Mouse (Mus musculus) lung, adult 2 months (tissue): Measurements from ENCODE around the gene Pde10a. TPM values are rescaled to one million over a fixed set of nuclear protein-coding genes. Genes with fewer than 3 reads are reported as not detected.

Experiments
- DNase-seq: peaks from one replicate; pipeline ENCODE4 v3.0.0; 2022
- H3K4me1 ChIP-seq: fragments of 200-500 bp; 2 replicates; pipeline ENCODE4 v1.6.1; 2011; ENCODE audit warnings: low read length; ENCODE audit not compliant: control insufficient read depth, insufficient read depth
- H3K4me3 ChIP-seq: fragments of 200-500 bp; replicated peaks from 2 replicates; pipeline ENCODE3; 2011; ENCODE audit warnings: low read depth, mild to moderate bottlenecking, control low read depth, low read length; ENCODE audit errors: extremely low read depth
- CTCF ChIP-seq: fragments of 200-500 bp; IDR thresholded peaks from 2 replicates; pipeline ENCODE4 v1.5.1; 2011; ENCODE audit warnings: mild to moderate bottlenecking, low read length, control low read depth; ENCODE audit not compliant: insufficient read depth
- POLR2A ChIP-seq: fragments of 200-500 bp; IDR thresholded peaks from 2 replicates; pipeline ENCODE4 v1.6.1; 2011; ENCODE audit warnings: low read depth, mild to moderate bottlenecking, control low read depth, low read length, borderline replicate concordance; ENCODE audit errors: extremely low read depth
- WGBS: fragments of 180-500 bp; shearing (Covaris S2); methylation state at CpG from one replicate; pipeline ENCODE4 v1.1.7; 2018; 5-methylcytosine and 5-hydroxymethylcytosine counted together
- polyA plus RNA-seq: library from polyadenylated mRNA; depleted of rRNA; stranded (reverse); fragments of >200 nt; gene quantifications from 2 replicates; pipeline ENCODE4 v1.2.3, GENCODE M21; 2012

Gene Pde10a
- polyA plus RNA-seq, 1 experiment = 0.62 TPM

GRCm38 (mm10) chr17:8562886-8563280, 37.7 kb downstream of the Pde10a start:
- H3K4me1 ChIP-seq = no peaks in the 10 kb centered on the region
- no peak overlapping the region for H3K4me3 ChIP-seq
- WGBS = 13% methylated on average over 1 of the region's 1 CpGs
- DNase-seq = no peak
- TF ChIP-seq CTCF (no peak), POLR2A (no peak)

- no peak for DNase-seq
- Histone ChIP-seq H3K4me3 (no peak within 1 kb of the TSS), H3K4me1 (no peaks in the 10 kb centered on the region)
- TF ChIP-seq CTCF (no peak), POLR2A (no peak)
- WGBS = 90% methylated on average over 6 of the region's 6 CpGs
Observed at GRCm38 (mm10) chr17:8566850-8567249, 41.7 kb downstream of the Pde10a start, which contains the start of gene Gm17087. Gm17087 (minus strand) TSS chr17:8566950.

DNA sequence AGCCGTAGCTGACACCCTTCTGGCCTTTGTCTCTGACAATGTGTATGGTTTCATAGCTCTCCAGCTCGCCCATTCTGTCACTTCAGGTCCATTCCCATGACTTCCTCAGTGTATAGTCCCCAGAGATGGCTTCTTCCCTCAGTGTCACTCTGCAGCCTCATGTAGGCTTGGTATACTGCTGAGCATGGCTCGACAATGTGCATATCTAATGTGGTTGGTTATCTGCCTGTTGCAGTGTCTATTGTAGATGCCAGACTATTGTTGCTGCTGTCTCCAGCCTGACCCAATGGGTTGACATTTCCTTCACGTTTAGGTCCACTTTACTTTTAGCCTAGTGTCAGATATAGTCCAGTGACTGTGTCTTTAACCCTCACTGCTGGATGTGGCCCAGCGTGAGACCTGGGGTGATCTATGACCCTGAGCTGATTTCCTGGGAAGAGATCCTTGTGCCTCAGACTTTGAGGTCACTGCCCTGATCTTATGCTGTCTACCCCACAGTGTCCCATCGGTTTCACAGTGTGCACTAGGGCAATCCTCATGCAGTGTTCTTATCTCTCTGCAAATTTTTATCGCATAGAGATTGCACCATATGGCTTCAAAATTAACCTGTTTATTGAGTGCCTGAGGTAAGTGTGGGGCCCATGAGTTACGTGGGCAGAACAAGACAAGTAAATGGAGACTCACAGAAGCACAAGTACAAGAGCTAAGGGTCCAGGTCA, 48.5 kb downstream of the Pde10a start:
- DNase-seq = no peak
- H3K4me1 ChIP-seq = no peaks in the 10 kb centered on the region
- 73% methylated on average over 8 of the region's 8 CpGs for WGBS
- H3K4me3 ChIP-seq = no peak overlapping the region
- TF ChIP-seq CTCF = no peak
- no peak for TF ChIP-seq POLR2A

GRCm38 (mm10) chr17:8580360-8580759, 55.2 kb downstream of the Pde10a start:
- H3K4me1 ChIP-seq = no peaks in the 10 kb centered on the region
- 59% methylated on average over 3 of the region's 3 CpGs for WGBS
- TF ChIP-seq CTCF (no peak), POLR2A (no peak)
- H3K4me3 ChIP-seq = no peak overlapping the region
- DNase-seq = no peak

GRCm38 (mm10) chr17:8581579-8581978, 56.4 kb downstream of the Pde10a start:
- no peak overlapping the region for H3K4me3 ChIP-seq
- WGBS = 67% methylated on average over 8 of the region's 8 CpGs
- no peaks in the 10 kb centered on the region for H3K4me1 ChIP-seq
- no peak for TF ChIP-seq CTCF
- no peak for TF ChIP-seq POLR2A
- DNase-seq = no peak

DNA sequence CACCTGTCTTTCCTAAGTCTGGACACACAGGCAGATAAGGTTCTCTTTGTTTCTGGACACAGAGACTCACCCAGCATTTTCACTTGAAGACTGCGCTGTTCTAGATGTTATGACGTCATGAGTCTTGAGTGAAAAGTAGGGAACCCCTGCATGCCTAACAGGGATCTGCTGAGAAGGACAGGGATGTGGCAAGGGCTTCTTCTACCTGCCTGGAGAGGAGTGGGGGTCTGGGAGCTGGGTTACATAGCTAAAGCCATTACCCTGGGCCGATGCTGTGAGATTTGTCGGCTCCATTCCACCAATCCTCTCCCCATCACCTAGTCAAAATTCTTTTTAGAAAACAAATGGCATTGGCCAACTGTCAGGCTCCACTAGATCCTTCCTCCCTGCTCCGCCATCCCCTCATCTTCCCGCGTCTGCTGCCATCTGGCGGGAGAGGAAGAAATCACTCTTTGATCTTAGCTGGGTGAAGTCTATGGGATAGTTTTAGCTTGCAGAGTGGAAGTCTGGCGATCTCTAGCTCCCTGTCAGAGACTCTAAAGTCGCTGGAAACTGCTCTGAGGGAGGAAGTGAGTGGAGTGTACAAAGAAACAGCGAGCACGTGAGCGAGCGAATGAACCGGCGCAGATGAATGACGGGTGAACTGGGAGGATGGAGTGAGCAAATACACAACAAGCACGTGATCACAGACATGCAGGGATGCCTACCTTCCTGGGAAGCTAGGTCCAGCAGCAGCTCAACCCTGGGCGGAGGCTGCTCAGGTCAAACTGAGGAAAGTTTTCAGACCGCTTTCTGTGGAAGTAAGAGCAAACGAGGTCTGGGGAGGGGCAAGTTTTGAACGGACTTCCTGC, 67.5 kb downstream of the Pde10a start:
- H3K4me3 ChIP-seq = no peak overlapping the region
- peak; percentile 43 for DNase-seq

GRCm38 (mm10) chr17:8597790-8598189, 72.6 kb downstream of the Pde10a start:
- DNase-seq = peak; percentile 29
- TF ChIP-seq POLR2A (no peak), CTCF (peak; percentile 49)
- H3K4me3 ChIP-seq = no peak overlapping the region
- no peaks in the 10 kb centered on the region for H3K4me1 ChIP-seq
- 6% methylated on average over 7 of the region's 7 CpGs for WGBS

More for the DNA sequence above, 67.5 kb downstream of the Pde10a start:
- H3K4me1 ChIP-seq = no peaks in the 10 kb centered on the region
- TF ChIP-seq CTCF (peak; percentile 71), POLR2A (no peak)
- 9% methylated on average over 22 of the region's 22 CpGs for WGBS

- no peak for DNase-seq
- Histone ChIP-seq H3K4me1 (no peaks in the 10 kb centered on the region), H3K4me3 (no peak overlapping the region)
- 91% methylated on average over 3 of the region's 3 CpGs for WGBS
- TF ChIP-seq POLR2A = no peak
- no peak for TF ChIP-seq CTCF
Observed at GRCm38 (mm10) chr17:8602976-8603375, 77.8 kb downstream of the Pde10a start.

GRCm38 (mm10) chr17:8605921-8606320, 80.7 kb downstream of the Pde10a start:
- no peak for DNase-seq
- Histone ChIP-seq H3K4me1 (no peaks in the 10 kb centered on the region), H3K4me3 (no peak overlapping the region)
- no peak for TF ChIP-seq POLR2A
- TF ChIP-seq CTCF = no peak
- WGBS = 71% methylated on average over 5 of the region's 5 CpGs
